Mouse (Mus musculus) kidney, embryonic 14.5 days (tissue): Measurements from ENCODE around the gene Taok1. TPM values are rescaled to one million over a fixed set of nuclear protein-coding genes. Genes with fewer than 3 reads are reported as not detected.

ENCODE experiments used
- ATAC-seq: fragments of 200-750 bp; cut with Nextera tagmentation; 2 replicates; pipeline ENCODE4 v1.8.0; 2017; ENCODE audit warnings: moderate number of reproducible peaks, mild to moderate bottlenecking, moderate TSS enrichment, moderate library complexity; ENCODE audit not compliant: low FRiP score, low TSS enrichment
- H3K27ac ChIP-seq: fragments of 300-500 bp; sonication (generic); 2 replicates; pipeline ENCODE4 v1.5.1; 2014; ENCODE audit warnings: low read depth, mild to moderate bottlenecking, low read length, moderate library complexity, mixed read lengths
- H3K27me3 ChIP-seq: fragments of 300-500 bp; sonication (generic); 2 replicates; pipeline ENCODE4 v1.6.1; 2014; ENCODE audit warnings: mild to moderate bottlenecking, low read length; ENCODE audit not compliant: control insufficient read depth, insufficient read depth
- H3K36me3 ChIP-seq: fragments of 300-500 bp; sonication (generic); 2 replicates; pipeline ENCODE4 v1.6.1; 2014; ENCODE audit warnings: low read length, mixed read lengths; ENCODE audit not compliant: control insufficient read depth, insufficient read depth
- H3K4me1 ChIP-seq: fragments of 300-500 bp; sonication (generic); 2 replicates; pipeline ENCODE4 v1.6.1; 2014; ENCODE audit warnings: low read length, mixed read lengths; ENCODE audit not compliant: control insufficient read depth, insufficient read depth
- H3K4me2 ChIP-seq: fragments of 300-500 bp; sonication (generic); replicated peaks from 2 replicates; pipeline ENCODE4 v1.6.1; 2014; ENCODE audit warnings: low read depth, mild to moderate bottlenecking, low read length
- H3K4me3 ChIP-seq: fragments of 300-500 bp; sonication (generic); 2 replicates; pipeline ENCODE4 v1.5.1; 2014; ENCODE audit warnings: mild to moderate bottlenecking, low read length
- H3K9ac ChIP-seq: fragments of 300-500 bp; sonication (generic); 2 replicates; pipeline ENCODE4 v1.6.1; 2014; ENCODE audit warnings: low read depth, mild to moderate bottlenecking, low read length, moderate library complexity
- H3K9me3 ChIP-seq: fragments of 300-500 bp; sonication (generic); 2 replicates; pipeline ENCODE4 v1.6.1; 2016; ENCODE audit warnings: low read length; ENCODE audit not compliant: control insufficient read depth
- WGBS: fragments of 180-500 bp; shearing (Covaris S2); extraction: QIAGEN DNeasy Blood & Tissue Kit; methylation state at CpG from one replicate; pipeline ENCODE4 v1.1.7; 2014; 5-methylcytosine and 5-hydroxymethylcytosine counted together
- polyA plus RNA-seq: library from polyadenylated mRNA; unstranded; fragments of >200 nt; fragmentation: Nextera tagmentation; extraction: Ambion mirVana; gene quantifications from 2 replicates; pipeline ENCODE4 v1.2.1, GENCODE M21; 2014

The Taok1 gene
- polyA plus RNA-seq, 1 experiment from 2014 or later, result 23.7 TPM

GRCm38 (mm10) chr11:77505291-77505980 is 102.2 kb downstream of the Taok1 start:
- no peak overlapping the region for H3K4me2 ChIP-seq

GRCm38 (mm10) chr11:77504377-77504776 is 103.2 kb downstream of the Taok1 start:
- H3K36me3 ChIP-seq, result peaks cover 79% of the 10 kb centered on the region
- WGBS, result 94% methylated on average over 19 of the region's 19 CpGs

More at GRCm38 (mm10) chr11:77505291-77505980, 102.2 kb downstream of the Taok1 start:
- Histone ChIP-seq H3K4me1 (peaks cover 8% of the 10 kb centered on the region; the same call in 1 of the 2 replicates), H3K9me3 (no peaks in the 10 kb centered on the region), H3K36me3 (peaks cover 68% of the 10 kb centered on the region), H3K27ac (no peak overlapping the region), H3K4me3 (no peak overlapping the region), H3K9ac (no peak overlapping the region), H3K27me3 (no peaks in the 10 kb centered on the region)
- WGBS, result 87% methylated on average over 22 of the region's 22 CpGs
- no peak for ATAC-seq

GRCm38 (mm10) chr11:77503511-77503910 is 104.1 kb downstream of the Taok1 start:
- Histone ChIP-seq H3K9ac (no peak overlapping the region), H3K4me3 (no peak overlapping the region), H3K27ac (no peak overlapping the region), H3K9me3 (no peaks in the 10 kb centered on the region), H3K27me3 (no peaks in the 10 kb centered on the region), H3K4me2 (no peak overlapping the region), H3K4me1 (peaks cover 6% of the 10 kb centered on the region; the same call in 1 of the 2 replicates), H3K36me3 (peaks cover 84% of the 10 kb centered on the region)
- no peak for ATAC-seq
- WGBS, result 68% methylated on average over 3 of the region's 3 CpGs

More at GRCm38 (mm10) chr11:77504377-77504776, 103.2 kb downstream of the Taok1 start:
- H3K9ac ChIP-seq, result no peak overlapping the region
- no peak overlapping the region for H3K27ac ChIP-seq
- H3K4me1 ChIP-seq, result peaks cover 8% of the 10 kb centered on the region; the same call in 1 of the 2 replicates
- ATAC-seq, result no peak
- no peaks in the 10 kb centered on the region for H3K27me3 ChIP-seq
- H3K9me3 ChIP-seq, result no peaks in the 10 kb centered on the region
- H3K4me3 ChIP-seq, result no peak overlapping the region
- H3K4me2 ChIP-seq, result no peak overlapping the region

- H3K9ac ChIP-seq, result no peak overlapping the region
- H3K4me1 ChIP-seq, result peaks cover 9% of the 10 kb centered on the region; the same call in 1 of the 2 replicates
- H3K9me3 ChIP-seq, result no peaks in the 10 kb centered on the region
- no peak for ATAC-seq
- H3K27me3 ChIP-seq, result no peaks in the 10 kb centered on the region
- no peak overlapping the region for H3K27ac ChIP-seq
- peaks cover 82% of the 10 kb centered on the region for H3K36me3 ChIP-seq
- H3K4me3 ChIP-seq, result no peak overlapping the region
- H3K4me2 ChIP-seq, result no peak overlapping the region
- 79% methylated on average over 6 of the region's 6 CpGs for WGBS
Measured at GRCm38 (mm10) chr11:77502481-77502880, 105.1 kb downstream of the Taok1 start.

- H3K4me1 ChIP-seq, result peaks cover 15% of the 10 kb centered on the region
- H3K9ac ChIP-seq, result no peak overlapping the region
- no peak overlapping the region for H3K4me2 ChIP-seq
- peaks cover 77% of the 10 kb centered on the region for H3K36me3 ChIP-seq
- H3K4me3 ChIP-seq, result no peak overlapping the region
- H3K9me3 ChIP-seq, result no peaks in the 10 kb centered on the region
- no peak for ATAC-seq
- WGBS, result 94% methylated on average over 4 of the region's 4 CpGs
- H3K27me3 ChIP-seq, result no peaks in the 10 kb centered on the region
- H3K27ac ChIP-seq, result no peak overlapping the region
Measured at GRCm38 (mm10) chr11:77501971-77502370, 105.6 kb downstream of the Taok1 start.

GRCm38 (mm10) chr11:77501392-77501791 is 106.2 kb downstream of the Taok1 start:
- H3K36me3 ChIP-seq, result peaks cover 71% of the 10 kb centered on the region
- H3K27ac ChIP-seq, result no peak overlapping the region
- H3K4me1 ChIP-seq, result peaks cover 17% of the 10 kb centered on the region
- no peak for ATAC-seq
- H3K27me3 ChIP-seq, result no peaks in the 10 kb centered on the region
- no peaks in the 10 kb centered on the region for H3K9me3 ChIP-seq
- H3K4me2 ChIP-seq, result no peak overlapping the region
- no peak overlapping the region for H3K4me3 ChIP-seq
- 34% methylated on average over 5 of the region's 5 CpGs for WGBS
- H3K9ac ChIP-seq, result no peak overlapping the region

- H3K36me3 ChIP-seq, result peaks cover 64% of the 10 kb centered on the region
- no peaks in the 10 kb centered on the region for H3K27me3 ChIP-seq
- peaks cover 23% of the 10 kb centered on the region for H3K4me1 ChIP-seq
- H3K9ac ChIP-seq, result no peak overlapping the region
- H3K27ac ChIP-seq, result no peak overlapping the region
- no peak overlapping the region for H3K4me3 ChIP-seq
- 79% methylated on average over 17 of the region's 17 CpGs for WGBS
- no peak for ATAC-seq
- H3K4me2 ChIP-seq, result no peak overlapping the region
- H3K9me3 ChIP-seq, result no peaks in the 10 kb centered on the region
Measured at GRCm38 (mm10) chr11:77500361-77501325, 107.0 kb downstream of the Taok1 start.

- Histone ChIP-seq H3K36me3 (peaks cover 51% of the 10 kb centered on the region), H3K4me1 (peaks cover 36% of the 10 kb centered on the region), H3K27me3 (no peaks in the 10 kb centered on the region), H3K4me3 (no peak overlapping the region), H3K4me2 (no peak overlapping the region), H3K9me3 (no peaks in the 10 kb centered on the region), H3K9ac (no peak overlapping the region), H3K27ac (no peak overlapping the region)
- 90% methylated on average over 7 of the region's 7 CpGs for WGBS
- no peak for ATAC-seq
Measured at GRCm38 (mm10) chr11:77499354-77499753, 108.3 kb downstream of the Taok1 start.
